Mouse (Mus musculus): ENCODE results near the gene Kcnmb2.

Gene Kcnmb2

GRCm38 (mm10) chr3:32012205-32012931 lies 110.1 kb downstream of the Kcnmb2 start:
- DNase-seq (ENCODE audit: inconsistent age in 2 of 2, low spot score in 1 of 2) = no peak

DNA sequence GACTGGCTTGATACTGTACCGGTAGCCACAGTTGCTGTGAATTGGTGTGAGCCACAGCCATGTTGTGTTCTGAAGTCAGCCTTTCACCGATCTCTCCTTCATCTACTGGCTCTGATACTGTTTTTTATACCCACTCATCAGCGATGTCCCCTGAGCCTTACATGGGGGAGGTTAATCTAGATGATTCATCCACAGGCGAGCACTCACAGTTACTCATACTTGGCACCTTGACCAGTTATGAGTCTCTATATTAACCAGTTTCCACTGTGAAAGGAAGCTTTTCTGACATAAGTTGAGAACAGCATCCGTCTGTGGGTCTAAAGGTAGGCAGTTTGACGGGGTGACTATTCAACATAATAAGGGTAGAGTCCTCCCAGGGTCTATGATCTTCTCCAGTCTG lies 118.7 kb downstream of the Kcnmb2 start:
- peak; percentile 17 to 69 for DNase-seq (ENCODE audit: inconsistent age in 2 of 2, low spot score in 1 of 2)

DNA sequence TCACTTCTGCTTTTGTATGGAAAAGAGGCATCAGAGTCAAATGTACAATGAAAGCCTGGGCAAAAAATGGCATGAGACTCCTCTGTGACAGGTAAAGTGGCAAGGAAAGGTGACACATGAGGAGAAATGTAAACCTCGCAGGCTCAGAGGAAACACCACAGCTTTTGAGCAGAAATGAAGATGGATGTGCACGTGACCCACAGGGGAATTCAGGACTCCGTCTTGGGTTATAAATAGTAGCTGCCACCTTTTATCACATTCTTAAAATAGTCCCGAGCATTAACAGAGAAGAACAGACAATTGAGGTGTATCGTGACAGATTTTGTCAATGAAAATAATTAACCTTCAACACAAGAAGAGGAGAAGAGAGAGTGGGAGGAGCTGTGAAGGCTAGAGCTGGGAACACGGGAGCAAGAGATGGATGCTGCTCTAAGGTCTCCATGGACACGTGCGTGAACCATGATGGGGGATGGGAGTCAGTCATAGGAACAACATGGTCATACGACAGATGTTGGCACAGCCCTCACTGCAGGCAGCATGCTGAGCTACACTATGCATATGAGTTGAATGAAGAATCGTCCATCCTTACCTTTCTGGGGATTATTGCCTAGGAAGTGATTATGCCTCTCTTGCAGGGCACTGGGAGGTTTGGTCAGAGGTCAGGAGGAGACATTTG lies 127.2 kb downstream of the Kcnmb2 start:
- DNase-seq (ENCODE audit: inconsistent age in 2 of 2, low spot score in 1 of 2) = no peak

- DNase-seq (ENCODE audit: inconsistent age in 2 of 2, low spot score in 1 of 2) = no peak
These were observed 130.1 kb downstream of the Kcnmb2 start for GRCm38 (mm10) chr3:32032381-32032780.

- DNase-seq (ENCODE audit: inconsistent age in 2 of 2, low spot score in 1 of 2) = no peak
These were observed 141.5 kb downstream of the Kcnmb2 start for GRCm38 (mm10) chr3:32043814-32044213.

- DNase-seq (ENCODE audit: inconsistent age in 2 of 2, low spot score in 1 of 2) = no peak
These were observed 146.5 kb downstream of the Kcnmb2 start for GRCm38 (mm10) chr3:32048777-32049176.

DNA sequence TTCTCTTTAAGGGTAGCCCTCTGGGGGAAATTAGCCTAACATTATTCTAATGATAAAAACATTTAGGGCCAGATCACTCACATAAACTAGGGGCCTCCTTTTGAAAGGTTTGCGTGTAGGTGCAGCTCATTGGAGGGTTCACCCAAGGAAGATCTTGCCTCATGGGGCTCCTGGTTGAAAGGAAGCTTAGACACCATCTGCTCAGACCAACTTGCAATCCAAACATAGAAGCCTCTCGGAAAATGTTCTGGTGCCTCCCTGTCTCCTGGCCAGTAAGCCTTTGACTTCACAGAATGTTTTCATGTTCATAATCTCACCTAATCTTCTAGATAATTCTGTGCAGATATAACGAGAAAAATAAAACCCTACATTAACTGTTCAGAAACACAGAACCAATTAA lies 150.3 kb downstream of the Kcnmb2 start:
- DNase-seq (ENCODE audit: inconsistent age in 2 of 2, low spot score in 1 of 2) = no peak

- no peak for DNase-seq (ENCODE audit: inconsistent age in 2 of 2, low spot score in 1 of 2)
These were observed 151.4 kb downstream of the Kcnmb2 start for GRCm38 (mm10) chr3:32053610-32054241.

DNA sequence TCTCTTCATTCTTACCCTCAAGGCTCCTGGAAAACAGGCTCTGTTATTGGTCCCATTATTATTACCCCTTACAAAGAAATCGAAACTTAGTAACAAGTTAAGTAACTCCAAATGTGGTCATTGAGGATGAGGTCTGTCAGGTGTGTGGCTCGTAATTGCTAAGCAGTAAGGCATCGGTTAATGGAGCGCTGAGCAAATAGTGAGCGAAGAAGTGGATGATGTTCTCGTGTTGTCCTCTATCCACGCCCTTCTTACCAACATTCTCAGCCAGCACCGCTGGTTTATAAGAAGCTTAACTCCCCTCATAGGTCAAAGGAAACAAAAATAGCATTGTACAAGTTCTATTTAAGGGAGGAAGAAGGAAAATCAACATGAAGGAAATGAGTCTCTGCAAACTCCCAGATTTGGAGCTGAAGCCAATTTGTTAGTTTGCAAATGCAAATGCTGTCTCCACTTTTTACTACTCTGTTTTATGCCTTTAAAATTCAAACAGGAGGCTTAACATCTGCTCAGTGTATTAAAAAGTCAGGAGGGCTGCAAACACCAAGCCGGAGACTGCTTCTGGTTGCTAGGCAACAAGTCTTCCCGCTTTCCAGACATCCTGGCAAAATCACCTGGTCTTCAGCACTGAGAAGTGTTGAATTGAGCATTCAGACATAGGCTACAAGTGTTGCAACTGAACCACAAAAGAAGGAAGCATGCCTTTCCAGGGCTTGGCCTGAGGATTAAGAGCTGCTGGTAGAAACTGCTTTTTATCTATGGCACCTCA lies 157.8 kb downstream of the Kcnmb2 start:
- no peak for DNase-seq (ENCODE audit: inconsistent age in 2 of 2, low spot score in 1 of 2)

GRCm38 (mm10) chr3:32062685-32063084 lies 160.4 kb downstream of the Kcnmb2 start:
- DNase-seq (ENCODE audit: inconsistent age in 2 of 2, low spot score in 1 of 2) = no peak

GRCm38 (mm10) chr3:32063312-32063711 lies 161.0 kb downstream of the Kcnmb2 start:
- no peak for DNase-seq (ENCODE audit: inconsistent age in 2 of 2, low spot score in 1 of 2)

DNA sequence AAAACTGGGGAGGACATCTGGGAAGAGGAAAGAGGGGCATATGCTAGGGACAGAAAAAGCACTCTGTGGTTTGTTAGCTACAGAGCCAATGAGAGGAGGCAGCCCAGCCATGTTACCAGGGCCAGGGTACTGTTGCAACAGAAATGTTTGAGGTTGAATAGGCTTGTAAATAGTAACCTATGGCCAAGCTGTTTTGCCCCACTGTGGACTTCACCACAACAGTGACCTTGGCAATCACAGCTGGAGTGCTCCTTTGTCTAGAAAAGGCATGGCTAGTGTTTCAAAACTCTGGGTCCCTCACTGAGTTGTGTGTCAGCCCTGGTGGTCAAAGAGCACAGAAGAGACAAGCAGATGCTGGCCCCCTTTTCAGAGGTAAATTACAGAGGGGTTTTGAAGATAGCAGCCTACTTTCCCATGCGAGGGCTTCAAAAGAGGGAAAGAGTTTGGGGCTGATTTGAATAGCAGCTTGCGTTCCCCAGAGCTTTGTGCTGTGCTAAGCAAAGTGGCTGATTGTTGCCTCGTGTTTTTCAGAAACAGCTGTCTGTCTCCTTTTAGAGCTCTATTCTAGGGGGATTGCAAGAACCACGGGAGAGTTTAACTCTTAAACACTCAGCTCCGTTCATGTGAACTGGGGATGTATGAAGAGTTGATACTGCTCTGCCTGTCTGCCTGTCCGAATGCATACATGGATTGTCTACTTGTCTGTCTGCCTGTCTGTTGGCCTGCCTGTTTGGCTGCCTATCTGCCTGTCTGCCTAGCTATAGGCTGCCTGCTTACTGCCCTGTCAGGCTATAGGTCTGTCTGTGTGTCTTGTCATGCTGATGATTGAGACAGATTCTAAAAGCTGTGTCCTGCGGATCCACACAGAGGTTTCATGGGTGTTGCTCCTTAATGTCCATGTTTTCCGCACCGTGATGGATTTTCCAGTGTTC lies 165.0 kb downstream of the Kcnmb2 start:
- DNase-seq (ENCODE audit: inconsistent age in 2 of 2, low spot score in 1 of 2) = no peak

DNA sequence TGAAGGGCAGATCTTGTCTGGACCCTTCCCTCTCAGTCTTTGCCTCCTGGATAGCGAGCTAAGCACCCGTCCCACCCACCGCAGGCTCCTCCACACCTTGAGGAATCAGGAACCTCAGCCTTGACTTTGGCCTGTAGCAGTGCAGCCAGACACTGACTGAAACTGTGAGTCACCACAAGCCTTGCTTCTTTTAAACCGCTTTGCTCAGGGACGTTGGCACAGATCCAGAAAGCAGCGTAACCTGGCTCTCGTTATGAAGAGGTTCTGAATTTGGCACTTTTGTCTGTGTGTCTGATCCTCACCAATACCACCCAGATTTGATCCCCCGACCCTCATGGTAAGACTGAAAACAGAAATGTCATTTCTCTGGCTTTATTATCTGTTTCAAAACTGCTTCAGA lies 171.6 kb downstream of the Kcnmb2 start:
- peak; percentile 78 to 88 for DNase-seq (ENCODE audit: inconsistent age in 2 of 2, low spot score in 1 of 2)

DNA sequence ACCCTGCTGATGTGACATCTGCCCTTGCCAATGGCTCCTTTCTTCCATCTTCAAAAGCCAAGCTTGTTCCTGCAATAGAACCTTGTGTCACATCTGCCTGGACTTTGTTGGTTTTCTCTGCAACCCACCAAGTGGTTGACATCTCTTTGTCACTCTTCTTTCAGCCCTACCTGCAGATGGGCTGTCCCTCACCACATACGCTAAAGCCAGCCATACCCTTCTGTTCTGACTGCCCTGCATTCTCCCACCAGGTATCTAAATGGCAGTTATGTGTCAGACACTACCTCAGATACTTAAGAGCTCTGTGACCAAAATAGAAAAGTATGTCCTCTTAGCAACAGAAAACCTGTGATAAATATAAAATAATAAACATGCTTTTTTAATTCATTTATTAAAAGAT lies 186.5 kb downstream of the Kcnmb2 start:
- no peak for DNase-seq (ENCODE audit: inconsistent age in 2 of 2, low spot score in 1 of 2)

DNA sequence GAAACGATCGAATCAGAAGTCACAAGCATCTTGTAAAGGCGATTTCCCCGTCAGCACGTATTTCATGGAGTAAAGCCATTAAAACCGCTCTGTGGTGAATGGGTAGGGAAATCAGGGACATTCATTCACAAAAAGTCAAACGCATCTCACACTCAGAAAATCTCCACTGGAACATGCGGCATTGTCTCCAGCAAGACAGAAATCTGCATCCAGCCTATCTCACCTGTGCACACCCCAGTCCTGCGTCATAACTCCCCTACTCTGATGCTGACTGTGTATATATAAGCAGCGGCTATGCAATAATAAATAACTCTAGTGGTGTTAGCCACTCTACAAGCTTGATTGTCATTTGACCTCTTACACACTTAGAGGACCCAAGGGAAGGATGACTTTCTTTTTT lies 199.1 kb downstream of the Kcnmb2 start:
- no peak for DNase-seq (ENCODE audit: inconsistent age in 2 of 2, low spot score in 1 of 2)

- DNase-seq (ENCODE audit: inconsistent age in 2 of 2, low spot score in 1 of 2) = no peak
These were observed 217.5 kb downstream of the Kcnmb2 start for GRCm38 (mm10) chr3:32119851-32120250.

GRCm38 (mm10) chr3:32121731-32122130 lies 219.4 kb downstream of the Kcnmb2 start:
- DNase-seq (ENCODE audit: inconsistent age in 2 of 2, low spot score in 1 of 2) = no peak

- no peak for DNase-seq (ENCODE audit: inconsistent age in 2 of 2, low spot score in 1 of 2)
These were observed 223.1 kb downstream of the Kcnmb2 start for GRCm38 (mm10) chr3:32125431-32125830.

DNA sequence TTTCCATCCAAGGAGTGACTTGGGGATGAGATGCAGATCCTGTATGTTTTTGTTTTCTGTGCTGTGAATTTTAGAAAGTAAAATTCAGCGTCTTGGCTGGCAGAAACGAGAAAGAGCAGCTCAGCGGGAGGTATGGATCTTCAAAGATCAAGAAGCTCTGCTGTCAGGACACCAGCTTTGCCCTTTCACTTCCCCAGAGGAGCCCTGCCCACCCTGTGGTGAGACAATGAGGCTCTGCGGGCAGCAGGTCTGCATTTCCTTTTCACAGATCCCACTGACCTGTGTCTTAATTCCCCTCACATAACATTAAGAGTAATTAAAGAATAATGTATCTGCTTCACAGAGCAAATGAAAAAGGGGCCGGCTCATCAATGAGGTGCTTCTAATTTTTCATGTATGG lies 226.1 kb downstream of the Kcnmb2 start:
- DNase-seq (ENCODE audit: inconsistent age in 2 of 2, low spot score in 1 of 2) = no peak

DNA sequence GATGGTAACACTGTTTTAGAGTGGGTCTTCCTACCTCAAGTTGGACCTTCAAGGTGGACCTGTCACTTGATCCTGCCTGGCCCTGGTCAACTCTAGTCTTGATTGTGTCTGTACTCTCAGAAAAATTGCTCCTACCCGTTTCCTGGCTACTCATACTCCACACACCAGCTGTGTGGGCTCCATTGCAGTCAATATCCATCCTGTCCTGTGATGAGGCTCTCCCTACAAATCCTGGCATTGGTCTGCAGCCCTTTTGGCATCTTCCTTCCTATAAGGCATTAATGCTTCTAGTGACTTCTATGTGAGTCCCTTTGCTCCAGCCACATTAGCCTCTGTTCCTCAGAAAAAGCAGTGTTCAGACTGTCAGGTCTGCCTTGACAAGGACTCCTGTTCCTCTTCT lies 228.4 kb downstream of the Kcnmb2 start:
- no peak for DNase-seq (ENCODE audit: inconsistent age in 2 of 2, low spot score in 1 of 2)

Measured in adrenal gland, adult (tissue).